Mouse (Mus musculus) embryo, embryonic 11.5 days (tissue): ENCODE measurements around the gene Urad.

Experiments
- DNase-seq: peaks from one replicate; pipeline ENCODE4 v3.0.0-alpha.2; 2012; ENCODE audit warnings: low read depth, low spot score

Gene Urad

GRCm38 (mm10) chr5:147325931-147326330 lies 3.7 kb upstream of the Urad start:
- no peak for DNase-seq

GRCm38 (mm10) chr5:147323237-147323917 lies 1.1 kb upstream of the Urad start:
- no peak for DNase-seq

- peak; percentile 57 for DNase-seq
Measured at GRCm38 (mm10) chr5:147319653-147320052, 2.6 kb downstream of the Urad start.

GRCm38 (mm10) chr5:147317991-147318390 lies 4.2 kb downstream of the Urad start:
- no peak for DNase-seq

GRCm38 (mm10) chr5:147317321-147317720 lies 4.9 kb downstream of the Urad start:
- no peak for DNase-seq

- DNase-seq: no peak
Measured at GRCm38 (mm10) chr5:147315432-147316075, 6.7 kb downstream of the Urad start.

- no peak for DNase-seq
Measured at GRCm38 (mm10) chr5:147314646-147315431, 7.4 kb downstream of the Urad start.

GRCm38 (mm10) chr5:147312830-147313685 lies 9.2 kb downstream of the Urad start:
- no peak for DNase-seq

- DNase-seq: no peak
Measured at GRCm38 (mm10) chr5:147309786-147310185, 12.5 kb downstream of the Urad start.

- no peak for DNase-seq
Measured at GRCm38 (mm10) chr5:147308451-147308850, 13.8 kb downstream of the Urad start.

- no peak for DNase-seq
Measured at GRCm38 (mm10) chr5:147307398-147307785, 14.8 kb downstream of the Urad start.

- DNase-seq: no peak
Measured at GRCm38 (mm10) chr5:147306638-147307397, 15.4 kb downstream of the Urad start, which contains the start of gene Cdx2. Cdx2 (minus strand) TSS chr5:147307270.

GRCm38 (mm10) chr5:147305856-147306637 lies 16.2 kb downstream of the Urad start:
- DNase-seq: no peak

GRCm38 (mm10) chr5:147305166-147305565 lies 17.1 kb downstream of the Urad start:
- DNase-seq: no peak

GRCm38 (mm10) chr5:147304276-147305155 lies 17.7 kb downstream of the Urad start:
- no peak for DNase-seq

GRCm38 (mm10) chr5:147302746-147303400 lies 19.4 kb downstream of the Urad start:
- no peak for DNase-seq

- DNase-seq: no peak
Measured at GRCm38 (mm10) chr5:147302141-147302540, 20.1 kb downstream of the Urad start.

- DNase-seq: no peak
Measured at GRCm38 (mm10) chr5:147301781-147302070, 20.5 kb downstream of the Urad start.
